9 mouse cellular contexts compared by ENCODE assay signal in genomic region chr7:36095258-36096130, GRCm38 (mm10).
DNase-seq lines count a peak whose midpoint lies in the region; ATAC-seq and TF ChIP-seq lines count a peak whose summit lies in the region.
"Had no signal": no experiment of that assay in that cellular context is flagged by ENCODE, and none has a peak within 500 bp of the region (broad histone marks: within the 10 kb centered on the region; RNA-seq: fewer than 3 reads in every experiment).

No protein-coding gene starts in this region.

- no peak overlapping the region for H3K9ac ChIP-seq in liver, postnatal 0 days (replicated peaks)
- H3K9ac ChIP-seq in heart, embryonic 12.5 days, result no peak overlapping the region

- DNase-seq in heart, adult 11 months, result peak; percentile 90
- no peak for DNase-seq in heart, adult 18-20 months
- peak; percentile 32 for DNase-seq in brain, adult 2 months (ENCODE audit: low read depth, low spot score)
- DNase-seq in kidney, adult 8-10 months, result peak; percentile 27 to 29
- peak; percentile 24 for DNase-seq in liver, postnatal 0 days
- DNase-seq in T-cell, adult 2 months (ENCODE audit: low spot score), result no peak

- H3K36me3 ChIP-seq in liver, postnatal 0 days (replicated peaks; ENCODE audit: insufficient read depth, low read length), result no peaks in the 10 kb centered on the region
- no peaks in the 10 kb centered on the region for H3K36me3 ChIP-seq in heart, embryonic 12.5 days

- no peak overlapping the region for H3K4me3 ChIP-seq in liver, postnatal 0 days (ENCODE audit: low read depth, low read length)
- H3K4me3 ChIP-seq in heart, embryonic 12.5 days, result no peak overlapping the region

- TF ChIP-seq CTCF in liver, postnatal 0 days (IDR thresholded peaks at IDR 0.05; ENCODE audit: low read depth), result no peak

- H3K27me3 ChIP-seq in liver, postnatal 0 days (ENCODE audit: insufficient read depth, low read length), result no peaks in the 10 kb centered on the region
- no peaks in the 10 kb centered on the region for H3K27me3 ChIP-seq in heart, embryonic 12.5 days (replicated peaks)
- H3K27me3 ChIP-seq: CH12.LX had no signal

- H3K4me2 ChIP-seq in liver, postnatal 0 days (ENCODE audit: low read depth, low read length), result no peak overlapping the region
- no peak overlapping the region for H3K4me2 ChIP-seq in heart, embryonic 12.5 days

- no peak overlapping the region for H3K27ac ChIP-seq in liver, postnatal 0 days (ENCODE audit: low read depth)
- H3K27ac ChIP-seq in heart, embryonic 12.5 days (ENCODE audit: poor library complexity, severe bottlenecking), result no peak overlapping the region

- no peaks in the 10 kb centered on the region for H3K9me3 ChIP-seq in liver, postnatal 0 days (ENCODE audit: low read length)
- H3K9me3 ChIP-seq in heart, embryonic 12.5 days (replicated peaks), result no peaks in the 10 kb centered on the region

- ATAC-seq in liver, postnatal 0 days, result no peak
- ATAC-seq in heart, embryonic 12.5 days (ENCODE audit: insufficient number of reproducible peaks, low FRiP score), result no peak
- ATAC-seq in granulocyte monocyte progenitor cell, adult 5-6 weeks (replicated peaks; ENCODE audit: poor library complexity, severe bottlenecking), result no peak

- TF ChIP-seq EP300 in liver, postnatal 0 days (IDR thresholded peaks at IDR 0.05; ENCODE audit: low read depth), result no peak

- H3K4me1 ChIP-seq in liver, postnatal 0 days (ENCODE audit: insufficient read depth), result no peaks in the 10 kb centered on the region
- peaks cover 6% of the 10 kb centered on the region for H3K4me1 ChIP-seq in heart, embryonic 12.5 days (replicated peaks)

- WGBS in liver, postnatal 0 days (ENCODE audit: insufficient replicate concordance), result 61% methylated on average over 20 of the region's 20 CpGs
- 76% methylated on average over 20 of the region's 20 CpGs for WGBS in heart, embryonic 12.5 days

Comparison
In these comparisons a context has a peak if more than half of its experiments do, and no peak if none do; other contexts are left out.
1. DNase-seq: peak in heart, adult 11 months (single experiment), brain, adult 2 months (single experiment), kidney, adult 8-10 months (2 of 2) and liver, postnatal 0 days (single experiment); none in heart, adult 18-20 months (0 of 2) and T-cell, adult 2 months (single experiment).